Comparison of ENCODE assay signal across 8 mouse cellular contexts in the genomic region with DNA sequence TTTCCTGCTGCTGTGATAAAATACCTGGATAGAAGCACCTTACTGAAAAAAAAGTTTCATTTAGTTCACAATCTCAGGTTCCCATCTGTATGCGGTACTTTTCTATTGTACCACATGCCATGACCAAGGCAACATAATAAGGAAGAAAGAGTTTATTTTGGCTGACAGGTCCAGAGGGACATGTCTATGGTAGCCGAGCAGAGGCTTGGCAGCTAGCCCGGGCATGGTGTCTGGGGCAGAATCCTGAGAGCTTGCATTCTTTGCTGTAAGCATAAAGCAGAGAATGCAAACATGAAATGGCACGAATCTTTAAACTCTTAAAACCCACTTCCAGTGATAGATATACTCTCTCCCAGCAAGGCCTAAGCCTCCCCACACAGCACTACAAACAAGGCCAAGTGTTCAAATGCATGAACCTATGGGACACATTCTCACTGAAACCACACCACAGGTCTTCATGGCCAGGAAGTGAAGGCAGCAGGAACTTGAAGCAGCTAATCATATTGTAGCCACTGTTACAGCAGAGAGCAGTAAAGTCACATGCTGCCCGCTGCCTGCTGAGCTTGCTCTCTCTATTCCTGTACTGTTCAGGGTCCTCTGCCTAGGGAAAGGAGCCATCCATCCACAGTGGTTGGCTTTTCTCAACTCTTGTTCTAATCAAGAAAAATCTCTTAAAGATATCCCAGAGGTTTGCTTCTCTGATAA. TPM values are rescaled to one million over a fixed set of nuclear protein-coding genes. Genes with fewer than 3 reads are reported as not detected.
DNase-seq lines count a peak whose midpoint lies in the region; ATAC-seq lines count a peak whose summit lies in the region.

No protein-coding gene starts in this region.

- no peaks in the 10 kb centered on the region for H3K36me3 ChIP-seq in hindbrain, embryonic 16.5 days (ENCODE audit: control insufficient read depth, insufficient read depth, low read length)

- intact Hi-C loops in left cerebral cortex, postnatal 4 days (cut with DNase I) = no loop called here

- no peak overlapping the region for H3K27ac ChIP-seq in hindbrain, embryonic 16.5 days (ENCODE audit: low read depth, low read length)

- H3K9ac ChIP-seq in hindbrain, embryonic 16.5 days (ENCODE audit: low read depth, low read length) = no peak overlapping the region

- no peak overlapping the region for H3K4me2 ChIP-seq in hindbrain, embryonic 16.5 days (ENCODE audit: low read length)

- WGBS in hindbrain, embryonic 16.5 days = 53% methylated on average over 5 of the region's 5 CpGs

- peak; percentile 43 for DNase-seq in left cerebral cortex, postnatal 4 days
- no peak for DNase-seq in left cerebral cortex, adult 11 months (ENCODE audit: low spot score)
- peak; percentile 62 for DNase-seq in T-cell, adult 2 months (ENCODE audit: low spot score)
- peak; percentile 48 for DNase-seq in lung, postnatal 10 days
- no peak for DNase-seq in layer of hippocampus, postnatal 36 days
- DNase-seq in urinary bladder, adult 18-20 months (ENCODE audit: low spot score in 2 of 2) = no peak
- no peak for DNase-seq in embryo, embryonic 10.5 days (ENCODE audit: low spot score)

- no peak overlapping the region for H3K4me3 ChIP-seq in hindbrain, embryonic 16.5 days (ENCODE audit: low read length)

- ATAC-seq in hindbrain, embryonic 16.5 days = peak; percentile 50; the same call in 1 of the 2 replicates

- no peaks in the 10 kb centered on the region for H3K27me3 ChIP-seq in hindbrain, embryonic 16.5 days (replicated peaks; ENCODE audit: control insufficient read depth, insufficient read depth, low read length)

- H3K4me1 ChIP-seq in hindbrain, embryonic 16.5 days (ENCODE audit: control insufficient read depth, insufficient read depth, low read depth, low read length) = 0 out of 2 replicates have a peak, but pooled peaks cover 3% of the 10 kb centered on the region

- H3K9me3 ChIP-seq in hindbrain, embryonic 16.5 days (ENCODE audit: control insufficient read depth, low read length) = no peaks in the 10 kb centered on the region

RNA-seq across cellular contexts. Expression of a gene that starts 22.2 kb away (rescaled TPM):
- 10 to 100 TPM; 46.0 to 47.6 TPM for total RNA-seq in left cerebral cortex, postnatal 4 days (2021)
- polyA plus RNA-seq in hindbrain, embryonic 16.5 days (2015; fragmentation: Nextera tagmentation; extraction: Ambion mirVana) = 38.7 and 38.9 TPM in 2 replicates
- total RNA-seq in layer of hippocampus, postnatal 36 days (2021) = 10 to 100 TPM; 55.4 to 56.7 TPM

RNA-seq across cellular contexts. Expression of a gene that starts 22.5 kb away (rescaled TPM):
- 1 to 10 TPM; 5.4 to 6.1 TPM for total RNA-seq in left cerebral cortex, postnatal 4 days (2021)
- 1.7 and 2.4 TPM in 2 replicates for polyA plus RNA-seq in hindbrain, embryonic 16.5 days (2015; fragmentation: Nextera tagmentation; extraction: Ambion mirVana)
- 1 to 10 TPM; 5.0 to 5.2 TPM for total RNA-seq in layer of hippocampus, postnatal 36 days (2021)

RNA-seq across cellular contexts. Expression of a gene that starts 51.9 kb away (rescaled TPM):
- 1 to 10 TPM; 1.3 to 2.7 TPM for total RNA-seq in left cerebral cortex, postnatal 4 days (2021)
- 1.6 and 2.0 TPM in 2 replicates for polyA plus RNA-seq in hindbrain, embryonic 16.5 days (2015; fragmentation: Nextera tagmentation; extraction: Ambion mirVana)
- total RNA-seq in layer of hippocampus, postnatal 36 days (2021) = 1 to 10 TPM in 1 of 2 experiments, under 1 TPM in 1; 0.81 to 1.3 TPM

Comparison
In these comparisons a context has a peak if more than half of its experiments do, and no peak if none do; other contexts are left out.
1. DNase-seq: peak in left cerebral cortex, postnatal 4 days (single experiment), T-cell, adult 2 months (single experiment) and lung, postnatal 10 days (single experiment); none in left cerebral cortex, adult 11 months (single experiment), layer of hippocampus, postnatal 36 days (0 of 2), urinary bladder, adult 18-20 months (0 of 2) and embryo, embryonic 10.5 days (single experiment).